Mouse (Mus musculus): Measurements from ENCODE around the gene Exoc2.

The Exoc2 gene

GRCm38 (mm10) chr13:30764014-30764740 lies 209.7 kb downstream of the Exoc2 start:
- DNase-seq, result no peak
